9 mouse cellular contexts compared by ENCODE assay signal in the genomic region with DNA sequence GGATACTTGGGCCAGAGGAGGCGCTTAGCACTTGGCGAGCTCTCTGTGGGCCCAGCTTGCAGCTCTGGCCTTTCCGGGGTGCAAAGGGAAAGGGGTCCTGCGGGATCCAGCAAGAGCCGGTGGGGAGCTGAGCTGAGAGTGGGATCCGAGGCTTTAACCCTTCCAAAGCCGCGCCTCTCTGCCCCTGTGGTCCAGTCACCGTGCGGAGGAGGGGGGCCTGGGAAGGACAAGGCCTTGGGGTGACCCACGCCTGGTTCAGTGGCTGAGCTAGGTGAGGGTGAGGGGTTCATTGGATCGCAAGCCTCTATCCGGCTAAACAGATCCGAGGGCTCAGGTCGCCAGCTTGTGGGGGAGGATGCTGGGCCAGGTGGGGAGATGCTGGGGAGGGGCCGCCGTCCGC. TPM values are rescaled to one million over a fixed set of nuclear protein-coding genes. Genes with fewer than 3 reads are reported as not detected.
DNase-seq lines count a peak whose midpoint lies in the region; ATAC-seq and TF ChIP-seq lines count a peak whose summit lies in the region.
"Had no signal": no experiment of that assay in that cellular context is flagged by ENCODE, and none has a peak within 500 bp of the region (broad histone marks: within the 10 kb centered on the region; RNA-seq: fewer than 3 reads in every experiment).

No protein-coding gene starts in this region.

- no peak for TF ChIP-seq CTCF in C2C12 (IDR thresholded peaks at IDR 0.05; ENCODE audit: control insufficient read depth, insufficient read depth, insufficient read length)

- H3K4me1 ChIP-seq in heart, embryonic 13.5 days, result peaks cover 28% of the 10 kb centered on the region
- H3K4me1 ChIP-seq in hindbrain, embryonic 15.5 days (replicated peaks), result peaks cover 28% of the 10 kb centered on the region

- H3K27ac ChIP-seq in heart, embryonic 13.5 days (replicated peaks), result no peak overlapping the region
- peak overlapping the region; percentile 86 for H3K27ac ChIP-seq in hindbrain, embryonic 15.5 days (replicated peaks)

- no peaks in the 10 kb centered on the region for H3K9me3 ChIP-seq in heart, embryonic 13.5 days
- H3K9me3 ChIP-seq in hindbrain, embryonic 15.5 days, result no peaks in the 10 kb centered on the region

- H3K36me3 ChIP-seq in heart, embryonic 13.5 days, result no peaks in the 10 kb centered on the region
- no peaks in the 10 kb centered on the region for H3K36me3 ChIP-seq in C2C12 (ENCODE audit: control insufficient read depth, insufficient read depth)
- peaks cover 4% of the 10 kb centered on the region; the same call in 1 of the 2 replicates for H3K36me3 ChIP-seq in hindbrain, embryonic 15.5 days

- DNase-seq in heart, adult 8-10 months (ENCODE audit: low spot score), result no peak
- peak; percentile 65 to 67 for DNase-seq in cerebellum, postnatal 10 days
- DNase-seq in neural tube, embryonic 10.5 days (ENCODE audit: extremely low spot score, low spot score), result peak; percentile 30
- DNase-seq in embryo, embryonic 10 days (ENCODE audit: low spot score), result no peak
- no peak for DNase-seq in gastrocnemius, postnatal 36 days

- 4% methylated on average over 15 of the region's 18 CpGs for WGBS in heart, embryonic 13.5 days
- WGBS in hindbrain, embryonic 15.5 days, result 1% methylated on average over 15 of the region's 18 CpGs

- no peaks in the 10 kb centered on the region for H3K79me3 ChIP-seq in C2C12 (ENCODE audit: low read depth)

- no peak for ATAC-seq in heart, embryonic 13.5 days (ENCODE audit: extremely low read depth, insufficient number of reproducible peaks, low FRiP score, low TSS enrichment)
- ATAC-seq in hindbrain, embryonic 15.5 days (ENCODE audit: low FRiP score, low read depth), result 0 out of 2 replicates have a peak, but pooled peaks have one; percentile 0
- ATAC-seq: Patski had no signal

- H3K27me3 ChIP-seq in heart, embryonic 13.5 days (replicated peaks), result peaks cover 31% of the 10 kb centered on the region
- peaks cover 11% of the 10 kb centered on the region for H3K27me3 ChIP-seq in C2C12 (ENCODE audit: control insufficient read depth, insufficient read depth, insufficient read length)
- H3K27me3 ChIP-seq in hindbrain, embryonic 15.5 days, result 0 out of 2 replicates have a peak, but pooled peaks cover 5% of the 10 kb centered on the region

- H3K79me2 ChIP-seq in C2C12 (ENCODE audit: control insufficient read depth, insufficient read depth), result no peaks in the 10 kb centered on the region

- H3K4me3 ChIP-seq in heart, embryonic 13.5 days, result peak overlapping the region; percentile 71
- no peak overlapping the region for H3K4me3 ChIP-seq in C2C12 (ENCODE audit: insufficient read depth, poor library complexity, severe bottlenecking)
- peak overlapping the region; percentile 72 for H3K4me3 ChIP-seq in hindbrain, embryonic 15.5 days

- H3ac ChIP-seq in C2C12 (ENCODE audit: control insufficient read depth, insufficient read length, low read depth), result peak overlapping the region; percentile 25

- H3K4me2 ChIP-seq in heart, embryonic 13.5 days, result peak overlapping the region; percentile 98
- H3K4me2 ChIP-seq in hindbrain, embryonic 15.5 days, result peak overlapping the region; percentile 96

- intact Hi-C loops in gastrocnemius, postnatal 36 days (cut with DNase I), result no loop called here

- peak overlapping the region; percentile 81 for H3K9ac ChIP-seq in heart, embryonic 13.5 days
- peak overlapping the region; percentile 88 for H3K9ac ChIP-seq in hindbrain, embryonic 15.5 days

TF ChIP-seq in C2C12, 6 proteins besides CTCF, POLR2A, EP300 and RAD21:
- TF ChIP-seq MAX (IDR thresholded peaks at IDR 0.05), result no peak
- TF ChIP-seq FOSL1 (IDR thresholded peaks at IDR 0.05; ENCODE audit: insufficient read depth, low read length, poor library complexity, severe bottlenecking), result no peak
- no peak for TF ChIP-seq USF1 (IDR thresholded peaks at IDR 0.05; ENCODE audit: low read depth)
- no peak for TF ChIP-seq CEBPB (IDR thresholded peaks at IDR 0.05; ENCODE audit: low read depth)
- no peak for TF ChIP-seq MYOG (IDR thresholded peaks at IDR 0.05; ENCODE audit: control insufficient read depth, extremely low read depth, insufficient read length)
- TF ChIP-seq MYOD1 (IDR thresholded peaks at IDR 0.05; ENCODE audit: control insufficient read depth, insufficient read length, low read depth), result no peak
TF ChIP-seq in C2C12: peak in this region for 0.

RNA-seq across cellular contexts. Expression of a gene that starts 1.4 kb away (rescaled TPM):
- 0.13 and 0.23 TPM in 2 replicates for polyA plus RNA-seq in heart, embryonic 13.5 days (2015; fragmentation: Nextera tagmentation; extraction: Ambion mirVana)
- total RNA-seq in heart, adult 8-10 months (2022), result under 1 TPM; 0.22 to 0.49 (median 0.30) TPM
- polyA plus RNA-seq in C2C12 (2012; fragmentation: generic; extraction: Trizol), result 0.25 TPM
- 3.2 and 3.7 TPM in 2 replicates for polyA plus RNA-seq in hindbrain, embryonic 15.5 days (2015; fragmentation: Nextera tagmentation; extraction: Ambion mirVana)
- total RNA-seq in gastrocnemius, postnatal 36 days (2021), result under 1 TPM in 1 of 2 experiments, not detected in 1; 0.03 TPM

RNA-seq across cellular contexts. Expression of a gene that starts 1.7 kb away (rescaled TPM):
- polyA plus RNA-seq in heart, embryonic 13.5 days (2015; fragmentation: Nextera tagmentation; extraction: Ambion mirVana), result 84.7 and 89.0 TPM in 2 replicates
- 10 to 100 TPM; 27.7 to 29.2 (median 29.0) TPM for total RNA-seq in heart, adult 8-10 months (2022)
- 78.4 TPM for polyA plus RNA-seq in C2C12 (2012; fragmentation: generic; extraction: Trizol)
- 20.2 and 24.0 TPM in 2 replicates for polyA plus RNA-seq in hindbrain, embryonic 15.5 days (2015; fragmentation: Nextera tagmentation; extraction: Ambion mirVana)
- total RNA-seq in gastrocnemius, postnatal 36 days (2021), result 10 to 100 TPM; 10.9 to 12.7 TPM

RNA-seq across cellular contexts. Expression of a gene that starts 27.5 kb away (rescaled TPM):
- polyA plus RNA-seq in heart, embryonic 13.5 days (2015; fragmentation: Nextera tagmentation; extraction: Ambion mirVana), result 21.1 and 23.2 TPM in 2 replicates
- total RNA-seq in heart, adult 8-10 months (2022), result 1 to 10 TPM; 4.8 to 5.7 (median 5.6) TPM
- 12.5 TPM for polyA plus RNA-seq in C2C12 (2012; fragmentation: generic; extraction: Trizol)
- 10.5 and 11.3 TPM in 2 replicates for polyA plus RNA-seq in hindbrain, embryonic 15.5 days (2015; fragmentation: Nextera tagmentation; extraction: Ambion mirVana)
- 1 to 10 TPM; 4.5 to 5.3 TPM for total RNA-seq in gastrocnemius, postnatal 36 days (2021)

RNA-seq across cellular contexts. Expression of a gene that starts 40.7 kb away (rescaled TPM):
- polyA plus RNA-seq in heart, embryonic 13.5 days (2015; fragmentation: Nextera tagmentation; extraction: Ambion mirVana), result 32.3 and 37.1 TPM in 2 replicates
- total RNA-seq in heart, adult 8-10 months (2022), result 10 to 100 TPM in 3 of 4 experiments, 1 to 10 TPM in 1; 8.4 to 11.5 (median 10.2) TPM
- 87.3 TPM for polyA plus RNA-seq in C2C12 (2012; fragmentation: generic; extraction: Trizol)
- polyA plus RNA-seq in hindbrain, embryonic 15.5 days (2015; fragmentation: Nextera tagmentation; extraction: Ambion mirVana), result 9.3 and 9.8 TPM in 2 replicates
- total RNA-seq in gastrocnemius, postnatal 36 days (2021), result 1 to 10 TPM; 7.1 to 8.8 TPM

RNA-seq across cellular contexts. Expression of a gene that starts 53.1 kb away (rescaled TPM):
- polyA plus RNA-seq in heart, embryonic 13.5 days (2015; fragmentation: Nextera tagmentation; extraction: Ambion mirVana), result 2.0 and 2.1 TPM in 2 replicates
- total RNA-seq in heart, adult 8-10 months (2022), result 1 to 10 TPM in 1 of 4 experiments, under 1 TPM in 3; 0.75 to 1.0 (median 0.80) TPM
- polyA plus RNA-seq in C2C12 (2012; fragmentation: generic; extraction: Trizol), result 5.3 TPM
- 1.8 and 1.9 TPM in 2 replicates for polyA plus RNA-seq in hindbrain, embryonic 15.5 days (2015; fragmentation: Nextera tagmentation; extraction: Ambion mirVana)
- total RNA-seq in gastrocnemius, postnatal 36 days (2021), result 10 to 100 TPM in 1 of 2 experiments, 1 to 10 TPM in 1; 4.6 to 10.7 TPM

Comparison
In these comparisons a context has a peak if more than half of its experiments do, and no peak if none do; other contexts are left out.
1. DNase-seq: peak in cerebellum, postnatal 10 days (2 of 2) and neural tube, embryonic 10.5 days (single experiment); none in heart, adult 8-10 months (single experiment), embryo, embryonic 10 days (single experiment) and gastrocnemius, postnatal 36 days (0 of 2).